Mouse (Mus musculus) mesoderm, embryonic 11.5 days (tissue): ENCODE measurements around the gene Fkbp3.
"Not testable (repeated sequence)": the region's sequence is repeated elsewhere in the genome, so short reads cannot be mapped to it uniquely, and the experiment has no call there.

Experiments
- DNase-seq: peaks from one replicate; pipeline ENCODE4 v3.0.0-alpha.2; 2012; ENCODE audit warnings: low read depth, low spot score

Gene Fkbp3

DNA sequence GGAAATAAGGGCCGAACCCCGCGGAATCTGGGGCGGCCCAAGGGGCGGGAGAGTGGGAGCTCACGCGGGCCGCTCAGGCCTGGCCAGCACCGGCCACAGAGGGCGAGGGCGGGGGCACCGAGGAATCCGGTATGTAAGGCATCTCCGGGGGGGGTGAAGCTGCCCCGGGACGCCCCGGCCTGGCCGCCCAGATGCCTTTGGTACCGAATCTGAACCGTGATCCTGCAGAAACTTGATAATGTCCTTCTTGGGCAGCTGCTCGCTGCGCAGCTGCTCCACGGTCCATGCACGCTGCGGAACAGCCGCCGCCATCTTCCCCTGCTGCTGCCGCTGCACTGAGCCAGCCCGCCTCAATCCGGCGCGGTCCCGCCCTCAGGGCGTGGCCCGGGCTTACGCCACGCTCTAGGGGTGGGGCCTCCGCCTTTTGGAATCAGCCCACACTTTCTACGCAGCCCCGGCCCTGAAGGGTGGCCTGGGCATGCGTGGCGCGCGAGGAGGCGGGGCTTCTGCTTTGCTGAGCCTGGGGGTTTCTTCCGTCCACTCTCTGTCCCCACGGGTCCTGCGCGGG is at the start of gene Fkbp3:
Fkbp3 (minus strand) TSS at position 397 of the 568 bp plus-strand sequence.
- DNase-seq, result peak; percentile 98

DNA sequence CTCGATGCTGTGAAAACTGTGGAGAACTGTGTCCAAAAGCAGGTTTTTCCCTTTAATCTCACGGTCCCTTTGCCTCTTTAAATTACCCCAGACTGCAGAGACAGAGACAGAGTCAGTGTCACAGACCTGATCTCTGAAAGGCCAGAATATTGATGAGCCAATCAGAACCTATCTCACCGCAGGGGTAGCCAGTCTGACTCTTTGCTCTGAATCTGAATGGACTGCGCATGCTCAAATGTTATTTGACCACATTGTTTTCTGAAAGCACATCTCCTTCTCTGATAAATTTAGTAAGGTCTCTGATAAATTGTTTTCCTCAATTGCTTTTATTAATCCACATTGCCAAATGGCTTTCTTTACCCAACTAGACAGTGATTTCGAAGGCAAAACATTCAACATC is 45.6 kb upstream of the Fkbp3 start:
- DNase-seq, result no peak

DNA sequence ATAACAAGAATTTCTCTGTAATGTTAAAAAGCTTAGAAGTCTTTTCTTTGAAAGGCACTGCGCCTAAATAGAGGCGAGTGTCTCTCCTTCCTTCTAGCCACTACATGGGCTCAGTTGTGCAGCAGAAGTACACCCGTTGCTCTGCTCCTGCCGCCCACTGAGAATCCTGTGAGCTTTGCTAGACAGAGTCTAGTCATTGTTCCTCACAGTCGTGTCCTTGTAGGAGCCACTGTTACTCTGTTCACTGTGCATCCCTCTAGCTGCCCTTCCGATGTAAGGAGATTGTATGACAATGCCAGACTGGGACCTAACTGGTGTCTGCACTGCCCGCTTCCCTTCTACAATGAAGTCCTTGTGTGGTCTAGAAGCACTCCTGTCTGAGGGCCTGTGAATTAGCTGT is 45.2 kb upstream of the Fkbp3 start:
- DNase-seq, result no peak

DNA sequence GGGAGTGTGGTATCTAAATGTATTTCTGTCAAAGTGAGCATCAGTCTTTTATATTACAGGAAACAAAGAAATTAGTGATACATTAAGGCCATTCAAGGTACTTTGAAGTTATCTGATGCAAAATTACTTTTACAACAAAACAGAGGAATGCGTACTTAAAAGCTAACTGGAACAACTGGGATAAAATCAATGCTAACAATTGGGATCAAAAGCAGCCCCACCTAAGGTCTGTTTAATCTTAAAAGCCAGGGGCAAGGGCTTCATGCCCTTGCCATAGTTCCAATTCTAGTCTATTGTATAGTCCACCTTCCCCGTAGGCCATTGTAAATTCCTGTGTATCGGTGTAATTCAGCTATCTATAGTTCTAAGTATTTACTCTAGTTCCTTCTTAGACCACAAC is 41.2 kb upstream of the Fkbp3 start:
- not testable (repeated sequence) for DNase-seq

DNA sequence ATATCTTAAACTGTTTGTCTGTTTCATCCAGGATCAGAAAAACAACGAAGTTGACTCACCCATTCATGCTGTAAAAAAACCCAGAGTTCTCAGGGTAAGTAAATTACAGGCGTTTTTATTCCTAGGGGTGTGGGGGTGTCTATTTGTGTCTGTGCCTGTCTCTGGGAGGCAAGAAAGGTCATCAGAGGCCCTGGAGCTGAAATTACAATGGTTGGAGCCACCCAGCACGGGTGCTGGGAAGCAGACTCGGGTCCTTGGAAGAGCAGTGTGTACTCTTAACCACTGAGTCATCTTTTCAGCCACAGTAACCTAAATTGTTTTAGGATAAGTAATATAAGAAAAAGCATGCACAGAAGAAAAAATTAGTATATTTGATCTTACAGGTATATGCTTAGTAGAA is 40.1 kb upstream of the Fkbp3 start:
- DNase-seq, result no peak

DNA sequence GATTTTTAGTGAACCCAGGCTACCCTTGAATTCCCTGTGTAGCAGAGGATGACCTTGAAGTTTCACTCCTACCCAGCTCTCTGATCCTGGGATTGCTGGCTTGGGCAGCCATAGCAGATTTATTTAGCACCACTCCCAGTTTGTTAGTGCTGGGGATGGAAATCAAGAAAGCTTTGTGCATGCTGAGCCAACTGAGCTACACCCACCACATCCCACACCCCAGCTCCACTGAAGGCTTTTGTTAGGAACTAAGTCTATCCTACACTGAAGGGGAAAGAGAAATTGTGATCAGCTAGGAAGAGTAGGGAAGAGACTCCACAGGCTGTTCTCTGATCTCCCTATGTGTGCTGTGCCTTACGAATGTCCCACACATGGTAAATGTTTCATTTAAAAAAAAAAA is 39.0 kb upstream of the Fkbp3 start:
- no peak for DNase-seq

DNA sequence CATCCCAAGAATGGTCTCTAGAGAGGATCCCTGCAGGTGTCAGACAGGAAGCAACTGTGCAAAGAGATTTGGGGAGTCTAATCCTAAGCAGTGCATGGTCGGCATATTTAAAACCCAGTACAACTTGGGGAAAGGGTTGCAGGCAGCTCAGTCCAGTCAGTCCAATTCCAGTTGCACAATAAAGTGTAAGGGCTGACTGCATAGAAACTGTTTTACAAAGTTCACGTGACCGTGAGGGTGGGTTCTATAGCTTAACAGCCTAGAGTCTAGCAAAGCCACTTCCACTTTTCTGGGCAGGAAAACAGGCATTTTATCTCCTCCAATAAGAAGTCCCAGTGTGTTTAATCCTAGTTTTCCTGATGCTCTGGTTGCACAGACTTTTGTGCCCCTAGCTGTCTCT is 37.7 kb upstream of the Fkbp3 start:
- no peak for DNase-seq

DNA sequence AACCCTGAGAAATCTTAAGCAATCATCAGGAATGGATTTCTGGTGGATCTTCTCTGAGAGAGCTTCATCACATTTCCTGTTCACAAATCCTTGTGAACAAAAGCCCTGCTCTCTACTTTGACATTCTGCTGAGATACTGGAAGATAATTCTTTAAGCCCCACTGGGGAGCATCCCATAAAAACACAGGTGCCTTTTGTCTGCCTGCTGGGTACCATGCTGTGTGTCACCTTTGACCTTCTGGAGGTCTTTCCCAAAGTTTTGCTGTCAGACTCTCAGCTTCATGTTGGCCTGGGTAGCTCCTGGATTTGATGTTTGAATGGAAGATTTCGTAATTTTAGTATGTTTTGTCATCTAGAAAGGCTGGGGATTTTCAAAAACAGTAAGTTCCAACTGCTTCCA is 34.9 kb upstream of the Fkbp3 start:
- no peak for DNase-seq

DNA sequence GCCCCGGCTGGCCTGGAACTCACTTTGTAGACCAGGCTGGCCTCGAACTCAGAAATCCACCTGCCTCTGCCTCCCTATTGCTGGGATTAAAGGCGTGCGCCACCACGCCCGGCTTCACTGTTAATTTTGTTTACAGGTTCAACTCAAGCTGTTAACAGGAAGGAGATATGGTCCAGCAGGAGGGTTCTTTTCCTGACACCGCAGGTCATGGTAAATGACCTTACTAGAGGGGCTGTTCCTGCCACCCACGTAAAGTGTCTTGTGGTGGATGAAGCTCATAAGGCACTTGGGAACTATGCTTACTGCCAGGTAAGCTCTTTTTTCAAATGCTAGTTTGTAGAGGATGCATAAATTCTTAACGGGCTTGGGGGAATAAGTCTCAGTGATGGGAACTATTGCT is 3.1 kb upstream of the Fkbp3 start:
- DNase-seq, result no peak

DNA sequence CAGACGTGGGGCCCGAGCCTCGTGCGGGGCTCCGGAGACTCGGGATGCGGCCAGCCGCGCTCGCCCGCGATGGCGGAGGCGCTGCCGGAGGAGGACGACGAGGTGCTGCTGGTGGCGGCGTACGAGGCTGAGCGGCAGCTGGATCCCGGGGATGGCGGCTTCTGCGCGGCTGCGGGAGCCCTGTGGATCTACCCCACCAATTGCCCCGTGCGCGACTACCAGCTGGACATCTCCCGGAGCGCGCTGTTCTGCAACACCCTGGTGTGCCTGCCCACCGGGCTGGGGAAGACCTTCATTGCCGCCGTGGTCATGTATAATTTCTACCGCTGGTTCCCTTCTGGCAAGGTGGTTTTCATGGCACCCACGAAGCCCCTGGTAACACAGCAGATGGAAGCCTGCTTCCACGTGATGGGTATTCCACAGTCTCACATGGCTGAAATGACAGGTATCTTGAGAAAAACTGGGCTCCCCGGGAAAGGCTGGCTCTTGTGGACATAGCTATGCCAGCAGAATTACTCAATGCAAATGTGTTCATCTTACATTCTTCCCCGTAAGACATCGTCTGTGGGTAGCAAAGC is 2.0 kb upstream of the Fkbp3 start:
- DNase-seq, result peak; percentile 23

DNA sequence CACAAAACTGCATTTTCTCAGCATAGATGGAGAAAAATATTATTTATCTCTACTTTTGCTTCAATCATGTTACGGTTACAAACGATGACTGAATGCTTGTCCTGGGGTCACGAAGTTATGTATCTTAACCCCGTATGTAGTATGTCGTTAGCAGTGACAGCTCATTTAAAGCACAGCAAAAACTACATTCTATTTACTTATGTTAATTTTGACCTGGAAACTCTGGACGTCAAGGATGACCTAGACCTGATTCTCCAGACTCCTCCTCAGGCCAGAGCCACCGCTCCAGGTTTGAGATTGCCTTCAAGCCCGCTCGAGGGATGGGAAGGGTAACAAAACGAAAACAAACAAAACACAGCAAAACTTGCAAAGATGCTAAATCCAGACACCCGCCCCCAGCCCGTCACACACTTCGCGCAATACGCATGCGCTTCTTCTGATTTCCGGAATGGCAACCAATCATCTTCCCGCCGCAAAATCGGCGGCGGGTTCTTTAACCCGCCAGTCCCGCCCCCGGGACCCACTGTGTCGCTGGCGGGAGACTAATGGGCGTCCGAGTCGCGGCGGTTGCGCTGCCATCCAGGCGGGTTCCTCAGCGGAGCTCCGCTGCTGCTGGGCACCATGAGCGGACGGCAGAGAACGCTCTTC is 1.4 kb upstream of the Fkbp3 start, which contains the start of gene Fancm:
Fancm (plus strand) TSS at position 519 of the 648 bp plus-strand sequence.
- DNase-seq, result peak; percentile 93

DNA sequence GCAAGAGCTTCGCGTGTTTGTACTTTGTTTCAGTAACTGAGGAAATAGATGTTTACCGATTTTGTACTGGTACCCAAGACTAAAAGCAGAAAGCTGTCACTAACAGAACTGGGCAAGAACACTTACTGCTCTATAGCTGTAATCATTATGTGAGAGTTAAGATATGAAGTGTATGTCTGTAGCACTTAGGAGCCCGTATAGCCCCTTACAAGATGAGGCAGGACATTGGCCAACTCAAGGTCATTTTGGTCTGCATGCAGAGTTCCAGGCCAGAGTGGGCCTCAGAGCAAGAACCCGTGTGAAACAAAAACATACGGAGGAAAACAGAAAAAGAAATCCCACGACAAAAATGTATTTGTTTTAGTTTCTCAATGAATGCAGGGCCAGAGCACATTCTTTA is 844 bp upstream of the Fkbp3 start:
- no peak for DNase-seq

DNA sequence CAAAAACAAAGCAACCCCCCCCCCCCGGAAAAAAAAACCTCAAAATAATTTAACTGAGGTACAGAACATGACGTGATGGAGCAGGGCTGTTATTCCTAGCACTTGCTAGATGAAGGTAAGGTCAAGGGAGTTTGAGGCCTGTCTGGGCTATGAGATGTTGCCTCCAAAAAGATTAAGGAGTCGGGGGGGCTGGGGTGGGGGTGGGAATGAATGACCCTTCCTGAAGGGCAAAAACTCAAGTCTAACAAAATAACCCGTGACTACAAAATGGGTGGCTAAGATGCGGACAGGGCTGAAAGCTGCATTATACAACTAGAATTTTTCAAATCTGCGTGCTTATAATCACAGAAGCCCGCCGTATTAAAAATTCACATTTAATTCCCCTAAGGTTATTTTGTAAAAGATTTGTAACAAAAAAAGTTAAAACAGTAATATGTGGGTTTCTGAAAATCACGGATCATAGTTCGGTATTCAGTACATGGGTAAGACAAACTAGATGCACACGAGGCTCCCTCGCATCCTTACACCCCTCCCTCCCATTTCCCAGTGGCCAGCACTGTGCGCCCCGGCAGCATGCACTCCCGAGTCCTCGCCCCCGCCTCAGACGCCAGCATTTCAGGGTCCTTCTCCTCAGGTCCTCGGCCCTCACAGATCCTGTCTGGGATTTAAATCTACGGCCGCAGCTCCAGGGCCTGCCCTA is 746 bp downstream of the Fkbp3 start:
- DNase-seq, result no peak

DNA sequence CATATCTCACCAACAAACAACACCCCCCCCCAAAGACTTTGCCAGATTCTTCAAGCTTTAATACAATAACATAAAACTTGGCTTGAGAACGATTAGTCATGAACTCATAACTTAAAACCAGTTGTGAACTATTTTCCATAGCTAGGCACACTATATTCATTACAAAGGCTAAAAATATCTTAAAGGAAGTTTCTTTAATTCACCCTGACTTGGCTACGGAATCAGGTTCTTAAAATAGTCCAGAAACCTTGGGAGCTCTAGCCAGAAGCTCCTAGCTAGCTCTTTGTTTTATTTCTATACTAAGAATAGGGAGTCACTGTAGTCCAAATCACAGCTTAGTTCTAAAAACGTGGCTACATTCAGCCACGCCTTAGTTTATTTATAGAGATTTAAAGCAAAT is 5.4 kb downstream of the Fkbp3 start:
- no peak for DNase-seq

DNA sequence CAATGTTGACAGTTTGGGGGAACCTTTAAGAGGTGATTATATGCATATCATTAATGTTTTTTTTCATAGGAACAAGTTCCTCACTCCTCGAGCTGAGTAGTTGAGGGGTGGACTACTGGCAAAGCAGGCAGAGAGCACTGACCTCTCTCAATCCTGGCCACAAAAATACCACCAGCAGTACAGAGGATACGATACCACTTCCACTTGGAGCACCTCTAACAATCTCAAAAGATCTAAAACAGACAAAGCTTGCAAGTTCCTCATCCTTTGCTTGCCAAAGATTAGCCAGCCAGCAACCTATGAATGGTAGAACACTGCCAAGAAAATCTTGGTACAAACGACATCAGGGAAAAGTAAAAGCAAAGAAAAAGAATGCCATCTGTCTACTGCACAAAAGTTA is 7.6 kb downstream of the Fkbp3 start:
- DNase-seq, result no peak

DNA sequence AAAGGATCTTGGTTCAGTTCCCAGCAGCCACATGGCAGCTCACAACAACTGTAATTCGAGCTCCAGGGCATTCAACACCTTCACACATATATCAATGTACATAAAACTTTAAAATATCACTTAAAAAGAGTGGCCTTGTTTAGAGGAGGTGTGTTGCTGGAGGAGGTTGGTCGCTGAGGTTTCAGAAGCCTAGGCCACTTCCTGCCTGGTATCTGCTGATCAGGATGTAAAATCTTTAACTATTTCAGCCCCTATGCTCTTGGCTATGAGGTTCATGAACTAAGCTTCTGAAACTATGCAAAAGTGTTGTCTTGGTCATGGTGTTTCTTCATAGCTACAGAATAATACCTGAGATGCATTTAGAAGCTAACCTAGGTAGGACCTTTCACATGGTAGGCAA is 8.6 kb downstream of the Fkbp3 start:
- DNase-seq, result no peak

DNA sequence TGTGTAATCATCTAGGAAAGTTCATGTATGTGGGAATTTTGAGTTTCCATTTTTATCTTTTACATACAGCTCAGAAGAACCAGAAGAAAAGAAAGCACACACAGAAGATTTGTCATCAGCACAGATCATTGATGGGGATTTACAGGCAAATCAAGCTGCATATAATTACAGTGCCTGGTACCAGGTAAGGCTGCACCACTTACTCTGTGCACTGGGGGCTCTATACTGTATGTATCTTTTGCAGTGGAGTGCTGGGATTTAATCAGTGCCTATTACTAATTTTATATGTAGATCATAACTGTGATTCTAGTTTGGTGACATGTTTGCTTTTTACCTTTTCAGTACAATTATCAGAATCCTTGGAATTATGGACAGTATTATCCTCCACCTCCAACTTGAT is 12.7 kb downstream of the Fkbp3 start:
- DNase-seq, result no peak

DNA sequence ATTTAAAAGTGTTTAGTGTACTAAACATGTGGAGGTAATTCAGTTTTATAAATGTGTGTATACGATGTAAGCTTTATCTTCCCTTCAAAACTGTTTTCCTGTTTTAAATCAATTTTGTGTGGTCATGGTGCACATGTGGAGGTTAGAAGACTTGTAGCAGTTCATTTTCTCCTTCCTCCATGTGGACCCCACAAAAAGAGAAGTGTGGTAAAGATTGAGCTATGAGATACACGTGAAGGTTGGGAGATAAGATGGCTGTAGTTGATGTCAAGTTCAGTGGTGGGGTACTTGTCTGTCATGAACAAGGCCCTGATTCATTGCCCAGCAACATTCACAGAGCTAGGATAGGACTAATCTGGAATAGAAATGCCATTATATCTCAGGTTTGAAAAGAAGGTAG is 15.6 kb downstream of the Fkbp3 start:
- DNase-seq, result no peak

DNA sequence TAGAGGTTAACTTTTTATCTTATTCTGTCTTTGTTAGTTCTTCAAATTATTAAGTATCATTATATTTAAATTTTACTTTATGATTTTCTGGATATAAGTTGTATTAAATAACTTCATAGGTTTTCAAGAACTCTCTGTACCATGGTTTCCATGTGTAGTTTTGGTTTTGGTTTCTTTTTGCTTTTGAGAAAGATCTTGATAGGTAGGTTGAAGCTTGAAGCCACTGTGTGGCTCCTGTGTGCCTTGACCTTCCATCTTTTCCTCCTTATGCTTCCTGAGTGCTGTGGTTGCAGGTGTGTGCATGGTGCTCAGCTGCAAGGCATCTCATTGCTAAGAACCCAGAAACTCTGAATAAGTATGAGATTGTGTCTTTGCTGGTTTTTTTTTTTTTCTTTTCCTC is 25.0 kb downstream of the Fkbp3 start:
- DNase-seq, result no peak

DNA sequence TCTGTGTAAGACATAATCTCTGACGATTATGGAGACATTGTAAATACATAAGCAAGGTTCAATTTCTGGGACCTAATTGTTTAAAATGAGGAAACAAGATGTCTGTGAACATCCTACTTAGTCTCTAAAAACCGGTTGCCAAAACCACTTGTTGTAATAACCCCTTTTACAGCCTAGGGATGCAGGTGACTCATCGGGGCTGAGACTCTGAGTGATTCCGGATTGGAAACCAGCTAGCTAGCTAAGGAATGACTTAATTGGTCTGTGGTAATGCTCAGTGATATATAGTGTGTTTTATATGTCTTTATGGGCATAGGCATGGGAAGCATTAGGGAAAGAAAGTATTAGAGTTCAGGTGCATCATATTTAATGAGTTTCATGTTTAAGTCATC is 36.3 kb downstream of the Fkbp3 start:
- peak; percentile 4 for DNase-seq

DNA sequence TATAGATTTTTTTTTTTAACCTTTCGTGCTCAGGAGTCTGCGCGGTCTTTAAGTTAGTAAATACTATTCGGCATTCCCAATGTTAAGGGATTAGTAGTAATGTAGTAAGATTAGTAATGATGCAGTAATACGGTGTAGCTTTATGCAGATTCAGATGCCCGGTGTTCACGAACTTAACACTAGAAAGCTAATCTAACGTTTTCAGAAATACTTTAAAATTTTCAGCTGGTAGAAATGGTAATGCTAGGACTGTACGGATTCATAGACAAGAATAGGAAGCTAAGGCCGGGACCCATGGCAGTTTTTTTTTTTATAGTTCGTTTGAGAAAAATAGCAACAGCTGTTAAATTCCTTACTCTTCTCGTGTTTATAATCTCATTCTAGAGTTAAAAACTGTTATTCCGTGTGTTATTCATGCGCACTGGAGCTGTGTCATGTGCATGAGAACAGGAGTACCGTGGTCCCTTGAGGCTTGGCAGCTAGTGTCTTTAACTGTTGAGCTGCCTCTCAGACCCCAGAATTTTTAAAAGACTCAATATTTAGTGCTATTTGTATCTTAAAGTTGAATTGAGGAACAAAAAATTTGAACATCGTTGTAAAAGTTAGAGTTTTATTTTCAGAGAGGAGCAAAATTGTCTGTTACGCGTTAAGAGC is 36.8 kb downstream of the Fkbp3 start:
- DNase-seq, result peak; percentile 11

DNA sequence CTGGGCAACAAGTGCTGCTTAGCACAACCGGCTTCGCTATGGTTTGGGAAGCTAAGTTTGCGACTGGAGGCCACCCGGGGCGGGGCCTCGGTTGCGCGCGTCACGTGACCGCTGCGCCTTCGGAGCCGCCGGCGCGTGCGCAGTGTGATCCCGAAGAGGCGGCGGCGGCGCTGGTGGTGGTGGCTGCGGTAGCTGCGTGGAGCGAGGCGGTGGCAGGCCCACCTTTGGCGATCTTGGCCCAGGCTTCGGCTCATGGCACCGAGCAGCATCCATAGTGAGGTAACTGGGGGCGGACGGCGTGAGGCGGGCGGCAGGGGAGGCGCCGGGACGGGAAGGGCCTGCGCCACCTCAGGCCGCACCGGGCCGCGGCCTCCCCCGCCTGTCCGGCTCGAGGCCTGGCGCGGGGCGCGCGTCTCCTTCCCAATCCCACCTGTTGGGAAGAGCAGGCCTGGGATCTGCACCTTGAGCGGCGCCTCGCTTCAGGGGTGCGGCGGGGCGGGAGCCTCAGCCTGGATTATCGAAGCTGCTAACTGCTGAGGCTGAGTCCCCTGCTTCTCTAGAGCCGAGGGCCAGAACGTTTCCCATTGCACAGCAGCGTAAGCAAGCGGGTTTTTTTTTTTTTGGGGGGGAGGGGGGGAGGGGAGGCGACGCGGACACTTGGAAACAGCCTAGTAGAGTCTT is 37.5 kb downstream of the Fkbp3 start, which contains the start of gene Prpf39:
Prpf39 (plus strand) TSS at position 144 of the 681 bp plus-strand sequence.
- DNase-seq, result peak; percentile 92
